Mouse (Mus musculus) intestine, embryonic 14.5 days (tissue): ENCODE measurements around the gene Gzmd. TPM values are rescaled to one million over a fixed set of nuclear protein-coding genes. Genes with fewer than 3 reads are reported as not detected.

ENCODE experiments used
- ATAC-seq: fragments of 200-750 bp; cut with Nextera tagmentation; replicated peaks from 2 replicates; pipeline ENCODE4 v1.8.0; 2017; ENCODE audit warnings: low read depth, moderate number of reproducible peaks, moderate TSS enrichment, moderate library complexity; ENCODE audit not compliant: low FRiP score, low TSS enrichment
- DNase-seq: peaks from one replicate; pipeline ENCODE4 v3.0.0-alpha.2; 2018; ENCODE audit warnings: low spot score
- H3K27ac ChIP-seq: fragments of 300-500 bp; sonication (generic); 2 replicates; pipeline ENCODE4 v1.5.1; 2014; ENCODE audit warnings: low read depth, mild to moderate bottlenecking, control low read depth
- H3K27me3 ChIP-seq: fragments of 300-500 bp; sonication (generic); replicated peaks from 2 replicates; pipeline ENCODE4 v1.6.1; 2014; ENCODE audit warnings: low read length, control low read depth; ENCODE audit not compliant: control insufficient read depth, insufficient read depth
- H3K36me3 ChIP-seq: fragments of 300-500 bp; sonication (generic); 2 replicates; pipeline ENCODE4 v1.6.1; 2014; ENCODE audit warnings: low read length, control low read depth; ENCODE audit not compliant: control insufficient read depth, insufficient read depth
- H3K4me1 ChIP-seq: fragments of 300-500 bp; sonication (generic); replicated peaks from 2 replicates; pipeline ENCODE4 v1.6.1; 2014; ENCODE audit warnings: low read length, control low read depth, mixed read lengths; ENCODE audit not compliant: control insufficient read depth, insufficient read depth
- H3K4me2 ChIP-seq: fragments of 300-500 bp; sonication (generic); 2 replicates; pipeline ENCODE4 v1.6.1; 2014; ENCODE audit warnings: low read length
- H3K4me3 ChIP-seq: fragments of 300-500 bp; sonication (generic); 2 replicates; pipeline ENCODE4 v1.5.1; 2014; ENCODE audit warnings: low read depth, low read length, control low read depth, mixed read lengths
- H3K9ac ChIP-seq: fragments of 300-500 bp; sonication (generic); 2 replicates; pipeline ENCODE4 v1.6.1; 2014; ENCODE audit warnings: mild to moderate bottlenecking, low read length
- H3K9me3 ChIP-seq: fragments of 300-500 bp; sonication (generic); 2 replicates; pipeline ENCODE4 v1.6.1; 2016; ENCODE audit warnings: low read length, control low read depth; ENCODE audit not compliant: control insufficient read depth
- WGBS: fragments of 180-500 bp; shearing (Covaris S2); extraction: QIAGEN DNeasy Blood & Tissue Kit; methylation state at CpG from one replicate; pipeline ENCODE4 v1.1.7; 2014; 5-methylcytosine and 5-hydroxymethylcytosine counted together
- microRNA-seq: library from miRNA; unstranded; fragments of <30 nt; microRNA quantifications from one replicate; pipeline ENCODE4, GENCODE M21; 2016
- polyA plus RNA-seq: library from polyadenylated mRNA; unstranded; fragments of >200 nt; fragmentation: Nextera tagmentation; extraction: Ambion mirVana; gene quantifications from 2 replicates; pipeline ENCODE4 v1.2.1, GENCODE M21; 2014

Gene Gzmd
- polyA plus RNA-seq, 1 experiment from 2014 or later, result not detected

DNA sequence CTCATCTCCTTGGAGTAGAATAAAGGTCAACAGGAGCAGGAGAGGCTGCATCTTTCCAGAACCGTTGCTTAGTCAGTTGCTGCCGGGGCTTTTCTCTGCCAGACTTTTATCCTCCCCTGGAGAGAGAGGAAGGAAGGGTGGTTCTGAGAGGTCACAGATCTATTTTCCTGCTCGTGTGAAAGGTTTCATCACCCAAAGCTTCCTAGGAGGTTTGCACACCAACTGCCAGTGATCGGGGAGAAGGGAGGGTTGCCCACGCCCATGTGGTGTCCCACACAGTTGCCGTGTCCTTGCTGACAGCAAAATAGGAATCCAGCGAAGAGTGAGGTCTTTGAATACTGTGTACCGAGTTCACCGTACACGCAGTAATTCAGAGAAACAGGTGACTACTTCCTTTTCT is 30.0 kb downstream of the Gzmd start, which contains the start of gene Ctsg:
Gene Ctsg, minus strand, starts transcription at position 189 of the 400 bp plus-strand sequence.
- no peaks in the 10 kb centered on the region for H3K36me3 ChIP-seq
- H3K4me2 ChIP-seq, result no peak within 1 kb of the TSS
- WGBS, result 75% methylated on average over 10 of the region's 10 CpGs
- no peaks in the 10 kb centered on the region for H3K4me1 ChIP-seq
- no peak within 1 kb of the TSS for H3K27ac ChIP-seq
- ATAC-seq, result no peak
- H3K9me3 ChIP-seq, result no peaks in the 10 kb centered on the region
- DNase-seq, result no peak
- no peak within 1 kb of the TSS for H3K4me3 ChIP-seq
- H3K9ac ChIP-seq, result no peak within 1 kb of the TSS
- H3K27me3 ChIP-seq, result no peaks in the 10 kb centered on the region

DNA sequence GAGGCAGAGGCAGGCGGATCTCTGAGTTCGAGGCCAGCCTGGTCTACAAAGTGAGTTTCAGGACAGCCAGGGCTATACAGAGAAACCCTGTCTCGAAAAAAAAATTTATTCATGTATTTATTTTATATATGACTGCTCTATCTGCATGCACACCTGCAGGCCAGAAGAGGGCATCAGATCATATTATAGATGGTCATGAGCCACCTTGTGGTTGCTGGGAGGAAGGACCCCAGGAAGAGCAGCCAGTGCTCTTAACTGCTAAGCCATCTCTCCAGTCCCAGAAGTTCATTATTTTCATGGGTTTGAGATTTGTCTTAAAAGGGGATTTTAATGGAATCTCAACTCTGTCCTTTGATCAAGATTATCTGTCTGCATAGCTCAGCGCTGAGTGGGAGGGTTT is 33.5 kb downstream of the Gzmd start:
- Histone ChIP-seq H3K9me3 (no peaks in the 10 kb centered on the region), H3K27me3 (no peaks in the 10 kb centered on the region), H3K36me3 (no peaks in the 10 kb centered on the region), H3K4me3 (no peak overlapping the region), H3K4me2 (no peak overlapping the region), H3K9ac (no peak overlapping the region), H3K27ac (no peak overlapping the region), H3K4me1 (no peaks in the 10 kb centered on the region)
- DNase-seq, result no peak
- ATAC-seq, result no peak
- 71% methylated on average over 4 of the region's 4 CpGs for WGBS

- WGBS, result 40% methylated on average over 1 of the region's 1 CpGs
- Histone ChIP-seq H3K27me3 (no peaks in the 10 kb centered on the region), H3K4me3 (no peak overlapping the region), H3K9ac (no peak overlapping the region), H3K27ac (no peak overlapping the region), H3K4me1 (no peaks in the 10 kb centered on the region), H3K36me3 (no peaks in the 10 kb centered on the region), H3K9me3 (no peaks in the 10 kb centered on the region), H3K4me2 (no peak overlapping the region)
- DNase-seq (no peak), ATAC-seq (peak; percentile 72; the same call in 1 of the 2 replicates)
Observed at GRCm38 (mm10) chr14:56097597-56097996, 34.8 kb downstream of the Gzmd start.

DNA sequence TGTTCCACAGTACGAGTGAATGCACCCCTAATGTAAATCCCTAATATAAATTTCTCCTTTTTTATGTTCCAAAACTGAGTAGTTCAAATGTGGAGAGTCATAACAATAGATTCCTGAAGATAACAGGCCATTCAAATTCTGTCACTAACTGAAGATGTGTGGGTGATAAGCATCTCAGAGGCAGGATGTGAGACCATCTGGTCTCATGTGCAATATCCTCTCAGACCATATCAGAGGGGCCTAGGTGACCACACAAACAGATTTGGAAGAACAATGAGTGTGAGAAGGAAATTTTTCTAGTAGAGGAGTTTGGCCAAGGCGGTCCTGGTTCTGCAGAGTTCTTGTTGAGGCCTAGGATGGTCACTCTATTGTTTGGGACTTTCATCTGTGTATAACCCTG is 39.1 kb downstream of the Gzmd start:
- Histone ChIP-seq H3K27ac (no peak overlapping the region), H3K9me3 (no peaks in the 10 kb centered on the region), H3K36me3 (no peaks in the 10 kb centered on the region), H3K27me3 (no peaks in the 10 kb centered on the region), H3K4me3 (no peak overlapping the region), H3K4me1 (no peaks in the 10 kb centered on the region), H3K9ac (no peak overlapping the region), H3K4me2 (no peak overlapping the region)
- ATAC-seq (no peak), DNase-seq (peak; percentile 21)
- 78% methylated on average over 2 of the region's 2 CpGs for WGBS

- no peaks in the 10 kb centered on the region for H3K36me3 ChIP-seq
- 60% methylated on average over 3 of the region's 3 CpGs for WGBS
- no peak overlapping the region for H3K27ac ChIP-seq
- H3K4me2 ChIP-seq, result no peak overlapping the region
- ATAC-seq, result no peak
- no peak for DNase-seq
- H3K9me3 ChIP-seq, result no peaks in the 10 kb centered on the region
- H3K4me1 ChIP-seq, result no peaks in the 10 kb centered on the region
- H3K27me3 ChIP-seq, result no peaks in the 10 kb centered on the region
- H3K9ac ChIP-seq, result no peak overlapping the region
- no peak overlapping the region for H3K4me3 ChIP-seq
Observed at GRCm38 (mm10) chr14:56086711-56087110, 45.7 kb downstream of the Gzmd start.

DNA sequence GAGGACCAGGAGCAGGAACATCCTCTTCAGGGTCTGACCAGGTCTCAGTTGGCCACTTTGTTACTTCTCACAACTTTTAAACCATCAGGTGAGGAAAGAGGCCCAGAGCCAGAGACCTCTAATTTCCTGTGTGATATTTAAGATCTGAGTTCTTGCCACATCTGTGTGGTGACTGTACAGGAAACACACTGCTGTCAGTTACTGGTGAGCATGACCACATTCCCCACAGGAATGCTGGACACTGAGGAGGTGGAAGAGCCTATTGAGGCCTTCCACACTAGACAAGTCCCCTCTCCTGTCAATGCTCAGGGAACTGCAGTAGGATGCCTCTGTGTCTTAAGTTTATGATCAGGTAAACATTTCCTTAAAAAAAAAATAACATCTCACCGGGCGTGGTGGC is 47.2 kb downstream of the Gzmd start, which contains the start of gene Mcpt8:
Gene Mcpt8, minus strand, starts transcription at position 107 of the 400 bp plus-strand sequence.
- Histone ChIP-seq H3K4me3 (no peak within 1 kb of the TSS), H3K4me1 (no peaks in the 10 kb centered on the region), H3K9me3 (no peaks in the 10 kb centered on the region), H3K27ac (no peak within 1 kb of the TSS), H3K4me2 (no peak within 1 kb of the TSS), H3K27me3 (no peaks in the 10 kb centered on the region), H3K36me3 (no peaks in the 10 kb centered on the region), H3K9ac (no peak within 1 kb of the TSS)
- ATAC-seq (no peak), DNase-seq (no peak)
- 82% methylated on average over 2 of the region's 2 CpGs for WGBS

DNA sequence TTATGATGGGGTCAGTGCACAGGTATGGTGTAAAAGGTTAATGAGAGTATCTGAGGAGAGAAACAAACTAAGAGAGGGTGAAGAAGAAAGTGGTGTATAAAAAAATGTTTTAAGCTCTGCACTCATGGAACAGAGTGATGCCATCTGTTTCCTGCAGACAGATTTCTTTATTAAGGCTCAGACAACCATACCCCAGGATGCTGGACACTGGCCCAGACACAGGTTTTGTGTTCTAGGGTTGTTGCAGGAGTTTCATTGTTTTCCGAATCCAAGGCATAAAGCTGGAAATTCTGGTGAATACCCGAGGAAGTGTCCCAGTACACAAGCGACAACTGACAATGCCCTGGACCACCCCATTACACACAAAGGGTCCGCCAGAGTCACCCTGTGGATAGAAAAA is 50.4 kb downstream of the Gzmd start:
- Histone ChIP-seq H3K9ac (no peak overlapping the region), H3K27ac (no peak overlapping the region), H3K9me3 (no peaks in the 10 kb centered on the region), H3K36me3 (no peaks in the 10 kb centered on the region), H3K4me3 (no peak overlapping the region), H3K27me3 (no peaks in the 10 kb centered on the region), H3K4me2 (no peak overlapping the region), H3K4me1 (no peaks in the 10 kb centered on the region)
- DNase-seq (no peak), ATAC-seq (no peak)
- 90% methylated on average over 4 of the region's 4 CpGs for WGBS

Small RNA genes within 50 kb of the gene (microRNA-seq; reads per million reads assigned to microRNA genes)
- not detected for gene Mir6949

Other genes with a start within 250 kb of the Gzmd start
- gene Cbln3, start 248.2 kb downstream of the Gzmd start, polyA plus RNA-seq, result 0.18 and 0.23 TPM in 2 replicates
- gene Khnyn, start 247.7 kb downstream of the Gzmd start, polyA plus RNA-seq, result 10.4 and 11.2 TPM in 2 replicates
- gene Sdr39u1, start 232.3 kb downstream of the Gzmd start, polyA plus RNA-seq, result 66.2 and 70.4 TPM in 2 replicates
- gene Cma1, start 187.9 kb downstream of the Gzmd start, polyA plus RNA-seq, result 0.95 and 1.1 TPM in 2 replicates
- gene Cma2, start 181.6 kb downstream of the Gzmd start, polyA plus RNA-seq, result not detected in 2 replicates
- gene Mcpt1, start 114.6 kb downstream of the Gzmd start, polyA plus RNA-seq, result 0.24 TPM in 2 replicates
- not detected in 2 replicates for gene Mcpt9, start 102.1 kb downstream of the Gzmd start, polyA plus RNA-seq
- gene Mcpt2, start 90.6 kb downstream of the Gzmd start, polyA plus RNA-seq, result 0.17 and 0.18 TPM in 2 replicates
- gene Mcpt4, start 70.3 kb downstream of the Gzmd start, polyA plus RNA-seq, result 0.22 TPM in 1 of 2 replicates, not detected in the other
- 1.5 and 1.8 TPM in 2 replicates for gene Mcpt8, start 47.3 kb downstream of the Gzmd start, polyA plus RNA-seq
- not detected in 2 replicates for gene Ctsg, start 30.0 kb downstream of the Gzmd start, polyA plus RNA-seq
- gene Gzme, start 12.0 kb downstream of the Gzmd start, polyA plus RNA-seq, result not detected in 2 replicates
- gene Gzmg, start 27.0 kb upstream of the Gzmd start, polyA plus RNA-seq, result not detected in 2 replicates
- gene Gzmn, start 42.0 kb upstream of the Gzmd start, polyA plus RNA-seq, result not detected in 2 replicates
- gene Gzmf, start 78.8 kb upstream of the Gzmd start, polyA plus RNA-seq, result not detected in 2 replicates
- not detected in 2 replicates for gene Gzmc, start 102.0 kb upstream of the Gzmd start, polyA plus RNA-seq
- gene Gzmb, start 129.7 kb upstream of the Gzmd start, polyA plus RNA-seq, result 1.6 and 1.7 TPM in 2 replicates
- 0.15 TPM in 1 of 2 replicates, not detected in the other for gene Atp12a, start 232.5 kb upstream of the Gzmd start, polyA plus RNA-seq